Mouse (Mus musculus): ENCODE measurements around the gene Cyp3a11.

DNA sequence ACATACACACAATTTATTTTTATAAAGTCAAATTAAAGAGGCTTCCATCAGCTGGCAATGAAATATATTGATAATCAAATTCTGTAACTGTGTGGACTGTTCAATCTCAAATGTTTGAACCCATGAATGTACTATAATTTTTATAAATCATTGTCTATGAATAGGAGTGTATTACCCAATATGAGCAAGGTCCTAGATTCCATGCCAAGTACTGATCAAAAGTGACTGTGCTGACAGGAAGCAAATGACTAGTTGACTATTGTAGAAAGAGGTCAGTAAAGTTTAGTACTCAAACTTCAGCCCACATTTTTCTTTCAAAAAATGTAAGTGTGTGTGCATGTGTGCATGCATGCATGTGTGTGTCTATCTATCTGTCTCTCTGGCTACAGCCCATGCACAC, 33.1 kb upstream of the Cyp3a11 start:
- TF ChIP-seq CTCF (IDR thresholded peaks at IDR 0.05; ENCODE audit: borderline replicate concordance, insufficient read depth, low read depth, low read length) (no peak), POLR2A (IDR thresholded peaks at IDR 0.05; ENCODE audit: borderline replicate concordance, insufficient read depth, low read length) (no peak)

Measured in cerebellum, adult 2 months (tissue).